Mouse (Mus musculus) hindbrain, embryonic 15.5 days (tissue): ENCODE data around the gene Plxnb1. TPM values are rescaled to one million over a fixed set of nuclear protein-coding genes. Genes with fewer than 3 reads are reported as not detected.

ENCODE experiments used
- ATAC-seq: fragments of 200-750 bp; cut with Nextera tagmentation; 2 replicates; pipeline ENCODE4 v1.8.0; 2017; ENCODE audit warnings: low read depth, moderate number of reproducible peaks, moderate TSS enrichment; ENCODE audit not compliant: low FRiP score
- H3K27ac ChIP-seq: fragments of 300-500 bp; sonication (generic); replicated peaks from 2 replicates; pipeline ENCODE4 v1.5.1; 2015; ENCODE audit warnings: mild to moderate bottlenecking, inconsistent platforms
- H3K27me3 ChIP-seq: fragments of 300-500 bp; sonication (generic); 2 replicates; pipeline ENCODE4 v1.6.1; 2015; ENCODE audit warnings: control low read depth, inconsistent platforms
- H3K36me3 ChIP-seq: fragments of 300-500 bp; sonication (generic); 2 replicates; pipeline ENCODE4 v1.6.1; 2015; ENCODE audit warnings: control low read depth, inconsistent platforms
- H3K4me1 ChIP-seq: fragments of 300-500 bp; sonication (generic); replicated peaks from 2 replicates; pipeline ENCODE4 v1.6.1; 2015; ENCODE audit warnings: control low read depth, inconsistent platforms
- H3K4me2 ChIP-seq: fragments of 300-500 bp; sonication (generic); 2 replicates; pipeline ENCODE4 v1.6.1; 2015; ENCODE audit warnings: moderate library complexity, mild to moderate bottlenecking, inconsistent platforms
- H3K4me3 ChIP-seq: fragments of 300-500 bp; sonication (generic); 2 replicates; pipeline ENCODE4 v1.5.1; 2015; ENCODE audit warnings: mild to moderate bottlenecking, inconsistent platforms
- H3K9ac ChIP-seq: fragments of 300-500 bp; sonication (generic); 2 replicates; pipeline ENCODE4 v1.6.1; 2015; ENCODE audit warnings: inconsistent platforms
- H3K9me3 ChIP-seq: fragments of 300-500 bp; sonication (generic); 2 replicates; pipeline ENCODE4 v1.6.1; 2016; ENCODE audit warnings: control low read depth, inconsistent platforms
- WGBS: fragments of 180-500 bp; shearing (Covaris S2); methylation state at CpG from one replicate; pipeline ENCODE4 v1.1.7; 2015; 5-methylcytosine and 5-hydroxymethylcytosine counted together
- polyA plus RNA-seq: library from polyadenylated mRNA; unstranded; fragments of >200 nt; fragmentation: Nextera tagmentation; extraction: Ambion mirVana; gene quantifications from 2 replicates; pipeline ENCODE4 v1.2.1, GENCODE M21; 2015

Gene Plxnb1
- polyA plus RNA-seq, 1 experiment from 2014 or later: 19.8 TPM

GRCm38 (mm10) chr9:109080516-109080915 lies 14.7 kb upstream of the Plxnb1 start:
- Histone ChIP-seq H3K9me3 (no peaks in the 10 kb centered on the region), H3K27me3 (no peaks in the 10 kb centered on the region), H3K27ac (no peak overlapping the region), H3K36me3 (peaks cover 20% of the 10 kb centered on the region), H3K4me3 (no peak overlapping the region), H3K4me2 (no peak overlapping the region), H3K9ac (no peak overlapping the region), H3K4me1 (peaks cover 29% of the 10 kb centered on the region)
- 97% methylated on average over 3 of the region's 3 CpGs for WGBS
- no peak for ATAC-seq

- ATAC-seq: peak; percentile 19
- Histone ChIP-seq H3K9me3 (no peaks in the 10 kb centered on the region), H3K27me3 (no peaks in the 10 kb centered on the region), H3K27ac (peak overlapping the region; percentile 84), H3K4me3 (peak overlapping the region; percentile 92), H3K36me3 (peaks cover 20% of the 10 kb centered on the region), H3K9ac (peak overlapping the region; percentile 89), H3K4me1 (peaks cover 29% of the 10 kb centered on the region), H3K4me2 (peak overlapping the region; percentile 85)
- 6% methylated on average over 11 of the region's 11 CpGs for WGBS
Measured at GRCm38 (mm10) chr9:109081749-109082123, 13.5 kb upstream of the Plxnb1 start.

- peak within 1 kb of the TSS; percentile 84 for H3K27ac ChIP-seq
- no peaks in the 10 kb centered on the region for H3K9me3 ChIP-seq
- H3K4me3 ChIP-seq: peak within 1 kb of the TSS; percentile 92
- peaks cover 29% of the 10 kb centered on the region for H3K4me1 ChIP-seq
- ATAC-seq: peak; percentile 97
- peak within 1 kb of the TSS; percentile 85 for H3K4me2 ChIP-seq
- peak within 1 kb of the TSS; percentile 89 for H3K9ac ChIP-seq
- under 1% methylated on average over 37 of the region's 37 CpGs for WGBS
- peaks cover 20% of the 10 kb centered on the region for H3K36me3 ChIP-seq
- H3K27me3 ChIP-seq: no peaks in the 10 kb centered on the region
Measured at GRCm38 (mm10) chr9:109082124-109082800, 12.9 kb upstream of the Plxnb1 start, which contains the start of the genes Ccdc51 and Tma7. Gene Ccdc51, plus strand, starts transcription at chr9:109082493. Gene Tma7, minus strand, starts transcription at chr9:109082587.

DNA sequence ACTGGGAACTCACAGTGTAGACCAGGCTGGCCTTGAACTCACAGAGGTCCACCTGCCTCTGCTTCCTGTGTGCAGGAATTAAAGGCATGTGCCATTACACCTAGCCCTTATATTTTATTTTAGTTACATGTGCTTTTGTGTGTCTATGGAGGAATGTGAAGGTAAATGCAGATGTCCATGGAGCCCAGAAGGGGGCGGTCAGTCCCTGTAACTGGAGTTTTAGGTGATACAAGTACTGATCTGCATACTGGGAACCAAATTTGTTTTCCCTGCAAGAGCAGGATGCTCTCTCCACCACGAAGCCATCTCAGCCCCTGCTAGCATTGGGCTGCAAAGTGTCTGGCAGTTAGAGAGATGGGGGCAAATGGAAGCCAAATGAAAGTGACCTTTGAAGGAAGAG lies 10.3 kb upstream of the Plxnb1 start:
- Histone ChIP-seq H3K9ac (no peak overlapping the region), H3K27me3 (no peaks in the 10 kb centered on the region), H3K36me3 (peaks cover 8% of the 10 kb centered on the region; the same call in 1 of the 2 replicates), H3K4me2 (no peak overlapping the region), H3K27ac (no peak overlapping the region), H3K4me3 (no peak overlapping the region), H3K9me3 (no peaks in the 10 kb centered on the region), H3K4me1 (peaks cover 37% of the 10 kb centered on the region)
- WGBS: 16% methylated on average over 2 of the region's 2 CpGs
- ATAC-seq: no peak

DNA sequence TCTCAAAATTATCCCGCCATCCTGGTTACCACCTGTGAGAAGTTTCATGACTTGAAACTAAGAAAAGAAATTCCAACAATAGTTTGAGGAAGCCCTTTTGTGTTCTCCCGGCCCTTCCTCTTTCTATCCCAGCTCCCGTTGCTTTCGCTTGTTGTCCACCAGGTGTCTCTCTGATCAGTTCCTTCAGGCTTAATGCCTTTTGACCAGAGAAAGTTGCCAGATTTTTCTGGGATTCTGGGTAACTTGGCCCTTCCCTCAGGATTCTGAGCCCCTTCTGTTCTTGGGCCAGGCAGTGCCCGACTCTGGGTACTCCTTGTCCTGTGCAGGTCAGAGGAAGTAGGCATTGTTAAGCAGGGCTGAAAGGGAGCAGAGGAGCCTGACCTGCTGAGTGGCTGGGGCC lies 7.2 kb upstream of the Plxnb1 start:
- WGBS: 8% methylated on average over 5 of the region's 5 CpGs
- Histone ChIP-seq H3K36me3 (peaks cover 7% of the 10 kb centered on the region), H3K4me1 (peaks cover 16% of the 10 kb centered on the region), H3K27ac (no peak overlapping the region), H3K9me3 (no peaks in the 10 kb centered on the region), H3K9ac (0 out of 2 replicates have a peak overlapping the region, but pooled peaks have one; percentile 7), H3K4me2 (no peak overlapping the region), H3K4me3 (no peak overlapping the region), H3K27me3 (no peaks in the 10 kb centered on the region)
- 0 out of 2 replicates have a peak, but pooled peaks have one; percentile 23 for ATAC-seq

- peaks cover 22% of the 10 kb centered on the region for H3K4me1 ChIP-seq
- WGBS: 58% methylated on average over 15 of the region's 15 CpGs
- ATAC-seq: no peak
Measured at GRCm38 (mm10) chr9:109090446-109090845, 4.7 kb upstream of the Plxnb1 start.

DNA sequence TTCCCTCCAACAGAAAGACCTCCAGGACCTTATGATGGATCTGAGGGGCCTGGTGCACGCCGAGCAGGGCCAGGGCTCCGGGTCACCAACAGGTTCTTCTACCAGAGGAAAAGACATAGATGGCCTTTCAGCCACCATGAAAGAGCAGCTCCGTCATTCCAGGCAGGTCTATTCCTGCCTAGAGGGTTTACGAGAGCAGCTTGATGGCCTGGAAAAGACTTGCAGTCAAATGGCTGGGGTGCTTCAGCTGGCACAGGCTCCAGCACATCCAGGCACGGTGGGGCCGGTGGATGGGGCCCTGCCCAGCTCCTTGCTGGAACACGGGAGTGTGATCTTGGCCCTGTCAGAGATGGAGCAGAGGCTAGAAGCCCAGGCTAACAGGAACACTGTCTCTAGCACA lies 3.4 kb upstream of the Plxnb1 start:
- 89% methylated on average over 8 of the region's 8 CpGs for WGBS
- Histone ChIP-seq H3K4me2 (no peak overlapping the region), H3K9ac (no peak overlapping the region), H3K36me3 (peaks cover 7% of the 10 kb centered on the region), H3K27ac (no peak overlapping the region), H3K27me3 (no peaks in the 10 kb centered on the region), H3K9me3 (no peaks in the 10 kb centered on the region), H3K4me3 (no peak overlapping the region), H3K4me1 (peaks cover 31% of the 10 kb centered on the region)
- no peak for ATAC-seq

More at GRCm38 (mm10) chr9:109090446-109090845, 4.7 kb upstream of the Plxnb1 start:
- H3K9ac ChIP-seq: no peak overlapping the region
- no peaks in the 10 kb centered on the region for H3K27me3 ChIP-seq
- H3K9me3 ChIP-seq: no peaks in the 10 kb centered on the region
- H3K4me3 ChIP-seq: no peak overlapping the region
- no peak overlapping the region for H3K4me2 ChIP-seq
- peaks cover 7% of the 10 kb centered on the region for H3K36me3 ChIP-seq
- no peak overlapping the region for H3K27ac ChIP-seq

- no peaks in the 10 kb centered on the region for H3K9me3 ChIP-seq
- H3K4me1 ChIP-seq: peaks cover 40% of the 10 kb centered on the region
- H3K27ac ChIP-seq: no peak overlapping the region
- H3K27me3 ChIP-seq: no peaks in the 10 kb centered on the region
- no peak overlapping the region for H3K9ac ChIP-seq
- ATAC-seq: no peak
- H3K4me3 ChIP-seq: no peak overlapping the region
- 35% methylated on average over 6 of the region's 6 CpGs for WGBS
- H3K36me3 ChIP-seq: peaks cover 7% of the 10 kb centered on the region
- no peak overlapping the region for H3K4me2 ChIP-seq
Measured at GRCm38 (mm10) chr9:109092799-109093198, 2.4 kb upstream of the Plxnb1 start.

GRCm38 (mm10) chr9:109093786-109094552 lies 1.2 kb upstream of the Plxnb1 start:
- Histone ChIP-seq H3K4me1 (peaks cover 45% of the 10 kb centered on the region), H3K9ac (peak overlapping the region; percentile 80; the same call in 1 of the 2 replicates), H3K4me2 (peak overlapping the region; percentile 86), H3K27me3 (no peaks in the 10 kb centered on the region), H3K27ac (peak overlapping the region; percentile 98), H3K4me3 (peak overlapping the region; percentile 66; the same call in 1 of the 2 replicates), H3K9me3 (no peaks in the 10 kb centered on the region), H3K36me3 (peaks cover 7% of the 10 kb centered on the region)
- no peak for ATAC-seq
- WGBS: 17% methylated on average over 11 of the region's 11 CpGs

GRCm38 (mm10) chr9:109094553-109095136 lies 544 bp upstream of the Plxnb1 start:
- WGBS: 1% methylated on average over 21 of the region's 21 CpGs
- peak overlapping the region; percentile 66 for H3K4me3 ChIP-seq
- H3K27me3 ChIP-seq: no peaks in the 10 kb centered on the region
- peaks cover 7% of the 10 kb centered on the region for H3K36me3 ChIP-seq
- H3K27ac ChIP-seq: peak overlapping the region; percentile 98
- ATAC-seq: no peak; the same call in 1 of the 2 replicates
- no peaks in the 10 kb centered on the region for H3K9me3 ChIP-seq
- H3K4me1 ChIP-seq: peaks cover 52% of the 10 kb centered on the region
- H3K4me2 ChIP-seq: peak overlapping the region; percentile 86
- peak overlapping the region; percentile 80 for H3K9ac ChIP-seq

- peak overlapping the region; percentile 98 for H3K27ac ChIP-seq
- H3K4me1 ChIP-seq: peaks cover 52% of the 10 kb centered on the region
- no peak for ATAC-seq
- peak overlapping the region; percentile 86 for H3K4me2 ChIP-seq
- H3K4me3 ChIP-seq: peak overlapping the region; percentile 66
- no peaks in the 10 kb centered on the region for H3K9me3 ChIP-seq
- no peaks in the 10 kb centered on the region for H3K27me3 ChIP-seq
- 5% methylated on average over 9 of the region's 9 CpGs for WGBS
- peaks cover 7% of the 10 kb centered on the region for H3K36me3 ChIP-seq
- H3K9ac ChIP-seq: peak overlapping the region; percentile 80
Measured at GRCm38 (mm10) chr9:109096251-109096661, 1.1 kb downstream of the Plxnb1 start.

DNA sequence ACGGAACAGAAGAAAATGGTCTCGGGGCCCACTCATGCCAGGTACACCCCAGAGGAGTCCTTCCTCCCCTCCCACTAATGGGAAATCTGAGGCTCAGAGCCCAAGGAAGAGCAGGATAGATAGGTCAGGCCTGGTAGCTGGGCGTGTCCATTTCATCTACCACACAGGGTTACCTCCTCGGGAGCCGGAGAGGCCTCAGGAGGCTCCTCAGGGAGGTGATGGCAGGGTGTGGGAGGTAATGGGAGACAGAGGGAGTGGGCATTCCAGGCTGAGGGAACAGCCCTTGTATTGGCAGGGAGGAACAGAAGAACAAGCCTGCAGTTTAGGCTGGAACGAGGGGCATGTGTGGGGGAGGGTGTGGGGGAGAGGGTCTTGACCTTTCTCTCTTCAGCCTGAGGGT lies 1.7 kb downstream of the Plxnb1 start:
- H3K27me3 ChIP-seq: no peaks in the 10 kb centered on the region
- H3K4me1 ChIP-seq: peaks cover 52% of the 10 kb centered on the region
- H3K4me3 ChIP-seq: peak overlapping the region; percentile 66
- peak overlapping the region; percentile 86 for H3K4me2 ChIP-seq
- H3K9ac ChIP-seq: peak overlapping the region; percentile 80
- 8% methylated on average over 6 of the region's 6 CpGs for WGBS
- no peak for ATAC-seq
- H3K9me3 ChIP-seq: no peaks in the 10 kb centered on the region
- peaks cover 3% of the 10 kb centered on the region for H3K36me3 ChIP-seq
- peak overlapping the region; percentile 98 for H3K27ac ChIP-seq
